Mouse (Mus musculus): ENCODE measurements around the gene Fzd4. TPM values are rescaled to one million over a fixed set of nuclear protein-coding genes. Genes with fewer than 3 reads are reported as not detected.

Gene Fzd4
- total RNA-seq (2015) (0.54 and 0.81 TPM in 2 replicates), total RNA-seq (2017) (0.24 and 0.79 TPM in 2 replicates)

DNA sequence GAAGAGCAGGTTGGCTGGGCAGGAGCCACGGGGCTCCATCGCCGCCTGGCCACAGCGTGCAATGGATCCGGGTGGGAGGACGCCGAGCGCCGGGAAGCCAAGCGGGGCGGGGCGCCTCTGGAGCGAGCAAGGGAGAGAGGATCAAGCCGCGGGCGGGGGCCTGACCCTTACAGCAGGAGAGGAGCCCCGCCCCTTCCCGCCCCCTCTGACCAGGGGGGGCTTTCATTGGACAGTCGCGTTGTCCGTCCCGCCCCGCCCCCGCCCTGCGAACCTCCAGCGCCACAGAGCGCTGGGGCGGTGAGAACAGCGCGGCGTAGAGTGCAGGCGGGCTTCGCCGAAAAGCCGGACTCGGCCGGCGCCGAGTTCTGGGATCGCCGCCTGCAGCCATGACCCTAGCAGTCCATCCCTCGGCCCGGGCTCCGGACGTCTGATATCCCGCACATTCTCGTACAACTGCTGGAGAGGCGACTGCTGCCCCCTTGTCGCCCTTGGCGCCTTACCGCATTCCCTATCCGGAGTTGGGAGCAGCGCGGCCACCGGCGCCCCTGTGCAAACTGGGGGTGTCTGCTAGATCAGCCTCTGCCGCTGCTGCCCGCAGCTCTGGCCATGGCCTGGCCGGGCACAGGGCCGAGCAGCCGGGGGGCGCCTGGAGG is at the start of gene Fzd4, which contains the start of gene Tmem135:
TSS of gene Fzd4 (plus strand) at position 275 of the 653 bp plus-strand sequence.
TSS of gene Tmem135 (minus strand) at position 142 of the 653 bp plus-strand sequence.
- ATAC-seq (replicated peaks; ENCODE audit: poor library complexity): peak; percentile 73

DNA sequence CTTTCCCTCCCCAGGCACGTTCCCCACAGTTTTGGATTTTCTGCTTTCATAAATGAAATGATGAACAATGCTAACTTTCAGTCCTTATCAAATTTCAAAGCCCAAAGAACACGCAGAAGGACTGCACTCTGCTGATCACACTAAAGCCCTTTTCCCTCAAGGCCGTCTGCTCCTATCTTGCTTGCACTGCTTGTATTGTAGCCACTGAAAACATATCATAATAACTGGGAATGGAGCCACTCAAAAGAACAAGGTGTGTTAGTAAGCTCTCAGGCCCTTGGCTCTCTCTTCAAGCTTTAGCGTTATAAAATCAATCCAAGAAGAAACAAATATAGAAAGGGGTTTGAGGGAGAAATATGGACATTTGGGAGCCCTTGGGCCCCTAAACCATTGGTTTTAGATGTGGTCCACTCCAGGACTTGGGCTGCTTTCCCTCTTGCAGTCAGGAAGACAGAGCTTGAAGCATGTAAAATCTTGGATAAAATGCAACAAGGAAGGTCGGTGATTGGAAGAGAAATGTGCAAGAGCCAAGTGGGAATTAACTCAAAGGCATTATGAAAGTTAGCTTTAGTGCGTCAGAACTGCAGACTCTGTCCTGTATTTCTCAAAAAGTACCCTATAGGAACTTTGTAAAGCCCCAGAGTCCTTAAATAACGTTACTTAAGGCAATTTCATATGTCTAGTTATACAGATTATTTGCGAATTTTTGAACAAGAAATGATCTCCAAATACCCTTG is 48.5 kb upstream of the Fzd4 start:
- no peak for ATAC-seq (replicated peaks; ENCODE audit: poor library complexity)

DNA sequence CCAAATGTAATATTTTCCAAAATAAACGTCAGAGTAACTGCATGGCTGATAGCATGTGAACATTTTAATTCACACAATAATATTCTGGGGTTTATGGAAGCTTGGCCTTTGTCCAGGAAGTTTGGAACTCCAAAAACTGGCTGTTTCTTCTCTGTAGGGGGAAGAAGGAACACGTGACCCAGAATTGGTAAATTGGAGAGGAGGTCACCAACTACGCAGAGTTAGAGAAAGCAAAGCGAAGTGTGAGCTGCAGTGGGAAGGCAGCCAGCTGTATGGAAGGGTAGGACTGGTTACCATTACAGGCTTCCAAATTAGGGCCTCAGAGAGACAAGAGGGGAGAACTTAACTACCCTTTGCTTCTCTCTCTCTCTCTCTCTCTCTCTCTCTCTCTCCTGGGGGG is 47.8 kb upstream of the Fzd4 start:
- ATAC-seq (replicated peaks; ENCODE audit: poor library complexity): no peak

DNA sequence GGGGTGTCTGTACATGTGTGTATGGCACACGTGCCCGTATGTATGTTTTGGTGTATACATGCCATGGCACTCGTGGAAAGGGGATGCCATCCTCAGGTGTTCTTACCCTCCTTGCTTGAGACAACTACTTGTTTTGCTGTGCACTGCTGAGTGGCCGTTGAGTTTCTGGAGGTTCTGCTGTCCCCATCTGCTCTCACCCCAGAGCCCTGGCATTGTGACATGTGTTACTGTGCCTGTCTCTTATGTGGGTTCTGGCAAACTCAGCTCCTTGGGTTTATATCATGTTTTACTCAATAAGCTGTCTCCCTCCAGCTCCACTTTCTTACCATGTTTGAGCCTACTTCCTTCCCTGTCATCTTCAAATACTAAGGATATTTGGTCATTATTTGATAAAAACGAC is 40.2 kb upstream of the Fzd4 start:
- ATAC-seq (replicated peaks; ENCODE audit: poor library complexity): no peak

DNA sequence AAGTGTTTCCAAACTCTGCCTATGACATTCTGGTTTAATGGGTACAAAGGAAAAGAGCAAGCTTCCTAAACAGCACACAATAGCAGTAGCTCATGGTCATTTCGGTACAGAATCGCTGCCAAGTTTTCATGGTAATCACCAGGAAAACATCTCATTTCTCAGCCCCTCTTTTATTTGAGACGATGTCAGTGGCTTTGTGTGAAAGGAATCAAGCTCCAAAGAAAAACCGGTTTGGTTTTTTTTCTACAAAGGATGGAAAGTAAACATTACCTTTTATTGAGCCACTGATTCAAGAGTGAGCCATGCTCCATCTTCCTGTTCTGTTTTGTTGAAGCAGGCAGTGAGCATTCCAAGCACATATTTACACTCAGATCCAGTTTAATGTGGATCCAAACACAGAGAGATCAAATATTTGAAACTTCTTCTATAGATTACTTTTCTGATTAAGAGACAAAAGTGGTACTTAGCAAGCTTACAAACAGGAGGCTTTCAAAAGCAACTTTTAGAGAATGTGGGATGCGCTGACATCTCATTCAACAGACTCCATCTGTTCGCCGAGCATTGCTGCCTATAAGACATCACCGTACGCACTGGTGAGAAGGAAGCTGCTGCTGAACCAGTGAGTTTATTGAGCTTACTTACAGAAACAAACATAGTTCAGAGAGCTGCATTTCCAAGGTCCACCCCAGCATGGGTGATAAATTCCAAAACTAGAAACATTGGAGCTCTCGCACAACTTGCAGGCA is 38.8 kb upstream of the Fzd4 start:
- ATAC-seq (replicated peaks; ENCODE audit: poor library complexity): no peak

DNA sequence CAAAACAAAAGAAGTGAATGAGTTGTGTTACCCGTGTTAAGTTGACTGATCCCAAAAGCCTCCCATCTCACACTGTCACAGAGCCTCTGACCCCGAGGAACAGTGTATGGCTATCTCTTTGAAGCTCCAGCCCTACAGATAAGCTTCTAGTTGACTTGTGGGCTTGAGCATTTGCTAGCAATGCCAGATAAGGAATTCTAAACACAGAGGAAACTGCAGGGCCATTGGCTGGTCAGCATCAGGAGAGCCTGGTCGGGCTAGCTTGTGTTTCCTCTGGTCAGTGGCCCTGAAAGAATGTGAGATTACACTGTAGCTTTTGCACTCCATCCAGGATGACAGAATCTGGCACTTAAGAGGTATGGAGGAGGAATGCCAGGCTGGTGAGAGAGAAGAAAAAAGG is 36.5 kb upstream of the Fzd4 start:
- ATAC-seq (replicated peaks; ENCODE audit: poor library complexity): peak; percentile 42; the same call in 1 of the 2 replicates

DNA sequence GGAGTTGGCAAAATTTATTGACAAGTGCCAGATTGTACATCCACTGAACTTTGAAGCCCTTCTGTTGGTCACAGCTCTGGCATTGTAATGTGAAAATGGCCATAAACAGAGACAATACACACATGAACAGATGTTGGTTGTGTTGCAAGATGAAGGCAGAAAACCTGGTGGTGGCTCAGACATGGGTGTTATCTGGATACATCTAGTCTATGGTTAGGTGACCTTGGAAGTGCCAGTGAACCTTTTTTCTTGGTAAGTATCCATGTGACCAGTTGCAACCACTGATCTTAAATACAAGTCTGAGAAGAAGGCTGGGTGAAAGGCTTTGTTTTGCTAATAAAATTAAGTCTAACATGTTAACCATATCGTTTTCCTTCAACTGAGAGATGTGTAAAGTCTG is 34.1 kb upstream of the Fzd4 start:
- no peak for ATAC-seq (replicated peaks; ENCODE audit: poor library complexity)

DNA sequence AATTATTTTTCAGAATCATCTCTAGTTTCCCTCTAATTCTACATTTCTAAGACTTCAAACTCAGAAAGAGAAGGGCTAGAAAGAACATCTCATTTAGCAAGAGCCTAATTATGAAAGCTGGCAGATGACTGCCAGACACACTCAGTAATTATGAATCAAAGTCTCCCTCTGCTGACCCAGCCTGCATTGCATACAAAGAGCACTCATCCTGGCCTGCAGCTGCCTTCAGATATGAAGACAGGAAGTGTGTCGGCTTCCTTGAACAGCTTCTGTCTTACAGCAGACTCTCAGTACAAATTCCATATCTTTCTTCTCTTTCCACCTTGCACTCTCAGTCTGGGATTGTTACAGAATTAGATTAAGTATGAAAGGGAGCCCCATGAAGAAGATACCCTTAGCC is 33.2 kb upstream of the Fzd4 start:
- peak; percentile 92 for ATAC-seq (replicated peaks; ENCODE audit: poor library complexity)

DNA sequence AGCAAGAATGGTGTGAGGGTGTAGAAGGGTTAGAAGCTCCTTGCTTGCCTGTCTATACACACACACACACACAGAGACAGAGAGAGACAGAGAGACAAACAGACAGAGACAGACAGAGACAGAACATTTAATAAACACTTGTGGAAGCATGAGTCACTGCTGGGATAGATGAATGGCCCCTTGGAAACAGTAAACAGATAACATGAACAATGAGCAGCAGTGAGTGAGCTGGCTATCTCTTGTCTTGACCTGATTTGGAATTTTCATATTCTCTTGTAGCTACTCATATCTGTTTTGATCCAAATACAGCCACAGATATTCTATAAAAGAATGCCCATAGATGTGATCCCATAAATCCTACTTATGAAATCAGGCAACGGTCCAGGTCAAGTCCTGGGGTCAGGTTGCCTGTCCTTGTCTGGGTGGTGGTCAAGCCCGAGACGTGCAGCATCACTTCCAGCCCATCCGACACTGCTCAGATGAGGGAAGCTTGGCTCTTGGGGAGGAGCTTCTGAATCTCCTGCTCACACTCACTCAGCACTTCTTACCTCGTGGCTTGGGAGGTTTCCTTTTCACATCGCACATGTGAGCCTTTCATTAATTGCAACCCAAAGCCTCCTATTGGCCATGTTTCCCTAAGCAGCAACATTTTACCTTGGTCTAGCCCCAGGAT is 32.4 kb upstream of the Fzd4 start:
- ATAC-seq (replicated peaks; ENCODE audit: poor library complexity): no peak

DNA sequence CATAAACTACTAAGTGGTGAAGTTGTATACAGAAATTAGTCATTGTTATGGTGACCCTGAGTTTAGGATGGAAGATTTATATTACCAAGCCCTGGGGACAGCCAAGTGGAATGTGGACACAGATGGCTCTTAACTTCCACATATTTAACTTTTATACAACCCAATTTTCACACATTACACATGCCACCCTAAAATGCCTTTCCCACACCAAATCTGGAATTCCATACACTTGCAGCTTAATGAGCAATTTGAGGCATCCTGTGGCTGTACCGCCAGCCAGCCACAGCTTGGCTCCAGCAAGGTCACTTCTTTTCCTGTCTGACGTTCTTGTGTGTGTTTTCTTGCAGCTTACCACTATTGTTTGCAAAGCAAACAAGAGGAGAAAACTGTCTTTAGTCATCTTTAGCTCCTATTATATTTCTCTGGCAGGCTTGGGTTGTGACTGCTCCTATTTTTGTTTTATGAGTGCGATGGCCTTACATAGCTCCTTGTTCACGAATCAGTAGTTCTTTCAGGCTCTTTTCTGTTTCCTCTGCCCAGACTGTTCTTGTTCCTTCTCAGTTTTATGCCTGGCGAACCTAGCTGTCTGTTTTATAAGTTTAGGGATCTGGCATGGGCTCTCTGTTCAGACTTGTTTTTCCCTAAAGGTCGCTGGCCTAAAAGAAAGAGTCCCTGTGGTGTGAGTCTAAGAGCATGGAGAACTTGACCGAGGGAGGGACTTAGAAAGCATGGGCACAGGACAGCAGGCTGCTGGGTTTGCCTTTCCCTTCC is 23.0 kb upstream of the Fzd4 start:
- ATAC-seq (replicated peaks; ENCODE audit: poor library complexity): no peak

DNA sequence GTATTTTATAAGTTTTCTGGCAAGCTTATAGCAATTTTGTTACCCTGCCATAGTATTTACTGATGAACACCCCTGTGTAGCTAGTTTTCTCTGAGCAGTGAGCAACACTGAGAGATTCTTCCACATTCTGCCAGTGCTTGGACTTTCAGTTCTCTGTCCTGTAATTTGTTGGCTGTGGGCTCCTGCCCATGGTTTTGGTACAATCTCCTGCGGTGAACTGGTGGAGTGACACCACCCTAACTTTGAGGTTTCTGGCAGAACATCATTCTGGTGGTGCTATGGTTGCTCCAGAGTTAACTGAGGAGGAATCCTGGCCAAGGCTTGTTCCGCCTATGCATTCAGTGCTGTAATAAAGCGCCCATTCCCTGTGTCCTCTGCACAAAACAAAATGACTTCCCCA is 21.3 kb upstream of the Fzd4 start:
- peak; percentile 64 for ATAC-seq (replicated peaks; ENCODE audit: poor library complexity)

DNA sequence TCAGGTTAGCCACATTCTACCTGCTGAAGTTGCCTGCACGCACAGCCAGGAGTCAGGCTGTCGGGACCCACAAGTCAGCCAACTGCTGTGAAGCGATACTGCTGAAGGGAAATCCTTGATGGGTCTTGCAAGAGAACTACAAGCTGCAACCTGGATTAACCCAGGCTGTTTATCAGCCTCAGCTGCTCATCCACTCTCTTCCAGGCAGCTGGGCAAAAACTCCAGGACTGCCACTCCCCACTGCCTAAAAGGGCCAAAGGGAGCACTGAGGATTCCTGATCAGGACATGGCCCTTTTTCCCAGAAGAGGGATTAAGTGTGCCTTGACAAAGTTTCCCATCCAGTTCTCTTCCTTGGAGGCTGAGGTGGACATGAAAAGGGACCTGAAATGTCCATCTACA is 15.2 kb upstream of the Fzd4 start:
- ATAC-seq (replicated peaks; ENCODE audit: poor library complexity): no peak

DNA sequence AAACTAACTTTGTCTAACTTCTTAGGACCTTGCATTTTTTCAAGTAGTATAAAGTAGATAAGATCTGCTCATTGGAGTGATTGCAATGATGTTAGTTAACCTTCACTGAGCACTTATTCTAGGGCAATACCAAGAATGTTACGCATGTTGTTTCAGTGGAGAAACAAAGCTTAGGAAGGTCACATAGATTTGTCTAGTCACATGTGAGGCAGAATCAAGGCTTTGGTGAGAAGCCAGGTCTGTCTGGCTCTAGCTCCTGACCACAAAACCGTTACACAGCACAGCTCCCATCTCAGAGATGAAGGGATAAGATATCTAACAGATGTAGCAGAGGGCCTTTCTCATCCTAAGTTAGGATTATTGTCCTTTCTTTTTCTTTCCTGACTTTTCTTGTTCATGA is 13.5 kb upstream of the Fzd4 start:
- ATAC-seq (replicated peaks; ENCODE audit: poor library complexity): no peak

DNA sequence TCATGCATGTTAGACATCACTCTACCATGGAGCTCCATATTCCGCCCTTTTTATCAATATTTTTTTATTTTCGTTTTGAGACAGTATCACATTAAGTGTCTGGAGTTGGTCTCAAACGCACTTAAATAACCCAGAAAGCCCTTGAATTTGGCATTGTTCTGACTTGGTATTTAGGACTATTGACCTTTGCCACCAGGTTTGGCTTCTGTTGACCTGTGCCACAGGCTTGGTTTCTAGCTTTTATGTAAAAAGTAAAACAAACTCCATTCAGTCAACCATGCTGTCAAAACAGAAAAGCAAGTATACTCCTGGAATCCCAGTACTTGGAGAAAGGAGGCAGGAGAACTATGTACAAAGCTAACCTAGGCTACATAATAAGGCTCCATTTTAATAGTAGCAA is 12.9 kb upstream of the Fzd4 start:
- no peak for ATAC-seq (replicated peaks; ENCODE audit: poor library complexity)

DNA sequence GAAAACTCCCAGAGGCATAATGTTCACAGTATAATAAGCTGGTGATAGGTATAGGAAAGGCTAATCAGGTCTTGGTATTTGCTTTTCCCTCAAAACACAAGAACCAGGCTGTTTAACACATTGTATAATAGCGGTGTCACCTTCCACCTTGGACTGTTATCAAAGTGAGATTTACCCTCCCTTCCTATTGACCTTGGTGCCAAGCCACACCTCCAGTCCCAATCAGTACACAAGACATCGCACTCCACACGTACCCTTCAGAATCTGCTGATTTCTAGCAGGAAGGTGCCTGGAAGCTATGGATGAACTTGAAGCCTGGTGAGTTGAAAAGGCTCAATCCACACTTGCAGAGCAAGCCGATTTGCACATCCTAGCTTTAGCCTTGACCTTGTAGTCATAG is 12.3 kb upstream of the Fzd4 start:
- no peak for ATAC-seq (replicated peaks; ENCODE audit: poor library complexity)

DNA sequence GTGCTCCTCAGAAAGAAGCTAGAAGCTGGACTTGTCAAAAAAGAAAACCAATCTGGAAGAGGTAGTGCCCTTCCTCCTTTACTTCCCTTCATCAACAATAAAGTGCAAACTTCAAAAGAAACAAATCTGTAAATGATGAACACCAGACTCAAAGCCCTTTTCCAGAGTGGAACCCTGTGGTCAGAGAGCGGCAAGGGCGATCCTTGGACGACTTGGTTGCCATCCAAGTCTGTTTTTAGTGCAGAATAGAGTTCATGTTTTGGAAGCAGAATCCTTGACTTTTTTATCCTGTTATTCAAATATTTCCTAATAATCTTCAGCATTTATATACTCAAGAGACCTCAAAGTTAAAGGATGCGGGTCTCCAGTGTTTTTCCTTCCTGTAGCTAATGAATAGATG is 11.8 kb upstream of the Fzd4 start:
- no peak for ATAC-seq (replicated peaks; ENCODE audit: poor library complexity)

DNA sequence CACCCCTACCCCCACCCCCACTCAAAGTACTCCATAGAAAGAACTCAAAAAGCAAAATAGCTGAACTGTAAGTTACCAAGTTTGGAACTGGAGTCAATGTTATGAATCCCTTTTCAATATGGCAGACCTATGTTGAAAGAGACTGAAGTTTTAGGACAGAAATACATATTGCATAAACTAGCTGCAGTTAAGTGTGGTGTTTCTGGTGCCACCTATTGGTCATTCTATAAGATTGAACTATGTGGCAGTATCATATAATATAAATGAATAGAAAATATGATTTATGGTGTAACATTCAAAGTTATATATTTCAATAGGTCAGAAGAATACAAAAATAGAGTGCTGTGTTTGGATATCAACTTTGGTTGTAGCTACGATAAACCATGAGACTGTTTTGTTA is 11.3 kb upstream of the Fzd4 start:
- ATAC-seq (replicated peaks; ENCODE audit: poor library complexity): peak; percentile 78

DNA sequence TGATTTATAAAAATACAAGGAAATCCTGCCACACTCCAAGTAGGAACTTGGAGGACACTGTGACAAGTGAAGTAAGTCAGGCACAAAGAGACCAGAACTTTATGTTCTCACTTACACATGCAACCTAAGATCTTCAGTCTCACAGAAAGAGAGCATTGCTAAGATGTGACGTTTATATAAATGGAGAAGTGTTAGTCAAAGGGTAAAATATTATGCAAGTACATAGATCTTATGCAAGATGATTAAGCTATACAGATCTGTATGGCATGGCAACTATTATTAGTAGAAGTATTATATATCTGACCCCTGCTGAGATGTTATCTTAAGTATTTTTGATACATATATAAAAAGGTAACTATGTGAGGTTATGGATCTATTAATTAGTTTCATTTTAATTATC is 8.8 kb upstream of the Fzd4 start:
- ATAC-seq (replicated peaks; ENCODE audit: poor library complexity): peak; percentile 60

DNA sequence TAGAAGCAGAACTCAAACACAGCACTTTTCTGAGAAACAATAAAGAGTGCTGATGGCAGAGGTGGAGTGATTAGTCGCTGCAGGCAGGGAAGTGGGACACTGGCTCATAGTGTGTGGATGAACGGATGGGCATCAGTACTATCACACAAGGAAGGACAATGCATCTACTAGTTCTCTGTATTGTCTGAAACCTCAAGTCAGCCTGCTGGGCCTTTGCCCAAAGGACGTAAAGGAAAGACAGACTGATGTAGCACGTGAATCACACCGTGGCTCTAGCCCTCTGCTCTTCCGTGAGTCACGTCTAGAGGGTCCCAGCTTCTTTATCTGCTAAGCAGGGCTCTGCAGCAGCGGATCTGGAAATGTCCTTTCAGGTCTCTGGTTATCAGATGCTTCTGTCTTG is 7.8 kb upstream of the Fzd4 start:
- ATAC-seq (replicated peaks; ENCODE audit: poor library complexity): no peak

DNA sequence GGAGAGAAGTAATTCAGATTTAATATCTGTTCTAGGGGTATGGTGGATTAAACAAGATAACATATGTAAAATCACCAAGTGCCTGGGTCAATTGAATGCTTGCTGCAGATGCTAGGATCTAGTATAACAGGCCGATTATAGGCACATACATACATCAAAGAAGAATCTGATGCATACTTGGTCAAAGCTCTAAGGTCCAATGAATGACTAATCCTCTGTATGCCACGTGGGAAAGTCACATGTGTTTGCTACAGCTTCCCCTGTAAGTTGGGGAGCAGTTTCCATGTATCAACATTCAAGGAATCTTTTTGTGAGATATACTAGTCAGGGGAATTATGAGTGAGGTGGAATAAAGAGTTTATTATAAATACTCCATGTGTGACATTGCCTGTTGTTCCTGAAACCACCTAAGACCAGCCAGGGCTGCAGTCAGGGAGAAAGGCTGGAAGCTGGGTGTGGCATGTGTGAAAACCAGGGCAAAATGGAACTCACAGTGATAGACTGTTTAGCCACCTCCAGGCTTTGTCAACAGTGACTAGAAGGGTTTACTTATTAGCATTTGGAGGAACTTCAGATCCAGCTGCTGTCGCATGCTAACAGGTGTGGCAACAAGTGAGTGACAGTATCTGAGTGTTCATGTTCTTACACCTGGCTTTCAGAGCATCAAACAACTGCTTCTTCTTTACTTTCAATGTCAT is 6.2 kb upstream of the Fzd4 start:
- ATAC-seq (replicated peaks; ENCODE audit: poor library complexity): no peak

All from megakaryocyte progenitor cell, adult 5-6 weeks (primary cell).